Mouse (Mus musculus) gastrocnemius, postnatal 25 days (tissue): ENCODE measurements around the gene Fndc7. TPM values are rescaled to one million over a fixed set of nuclear protein-coding genes. Genes with fewer than 3 reads are reported as not detected.

Source experiments
- DNase-seq: peaks from one replicate; pipeline ENCODE4 v3.0.0; 2022
- long read RNA-seq, 2 experiments: library from polyadenylated mRNA; stranded (forward); transcript quantifications; one replicate each; pipeline ENCODE4 v2.0.0; 2021
- total RNA-seq, 2 experiments: library from RNA; stranded (reverse); gene quantifications; 1 replicate in 1 of 2; 2 replicates in 1 of 2; pipeline ENCODE4 v1.2.3; 2021

Fndc7 gene
- not detected for total RNA-seq
- long read RNA-seq, experiment 1: 0 reads
- long read RNA-seq, experiment 2: 0 reads

DNA sequence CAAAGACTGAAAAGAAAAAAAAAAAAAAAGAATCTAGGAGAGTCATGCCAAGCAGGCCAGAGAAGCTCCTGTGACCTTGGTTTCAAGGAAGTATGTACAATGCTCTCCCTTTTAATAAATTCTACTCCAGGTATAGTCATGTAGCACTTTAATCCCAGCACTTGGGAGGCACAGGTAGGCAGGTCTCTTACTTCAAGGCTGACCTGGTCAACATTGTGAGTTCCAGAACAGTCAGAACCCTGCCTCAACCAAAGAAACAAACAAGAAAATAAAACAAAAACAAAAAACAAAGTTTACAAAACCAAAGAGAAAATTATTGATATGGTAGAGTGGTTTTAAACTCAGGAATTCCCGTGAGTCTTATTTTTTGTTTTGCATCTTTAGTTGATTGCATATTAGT is at the start of gene Fndc7:
TSS of gene Fndc7 (minus strand) at position 101 of the 400 bp plus-strand sequence.
- DNase-seq: no peak

DNA sequence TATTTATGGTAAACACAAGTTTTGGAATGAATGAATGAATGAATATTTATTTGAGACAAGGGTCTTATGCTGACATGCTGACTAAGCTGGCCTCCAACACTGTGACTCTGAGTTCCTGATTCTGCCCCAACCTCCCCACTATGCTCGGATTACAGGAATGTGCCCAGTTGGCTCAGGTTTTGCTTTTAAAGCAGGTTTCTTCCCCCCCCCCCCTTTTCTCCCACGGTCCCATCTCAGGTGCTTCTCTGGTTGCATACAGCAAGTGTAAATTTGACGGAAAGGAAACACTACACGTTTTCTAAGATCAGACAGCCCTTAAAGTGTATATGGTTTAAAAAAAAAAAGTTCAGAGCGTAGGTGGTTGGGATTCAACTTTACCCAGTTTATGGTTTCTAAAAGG is 49.8 kb upstream of the Fndc7 start, which contains the start of gene Henmt1:
TSS of gene Henmt1 (plus strand) at position 301 of the 400 bp plus-strand sequence.
- DNase-seq: no peak

DNA sequence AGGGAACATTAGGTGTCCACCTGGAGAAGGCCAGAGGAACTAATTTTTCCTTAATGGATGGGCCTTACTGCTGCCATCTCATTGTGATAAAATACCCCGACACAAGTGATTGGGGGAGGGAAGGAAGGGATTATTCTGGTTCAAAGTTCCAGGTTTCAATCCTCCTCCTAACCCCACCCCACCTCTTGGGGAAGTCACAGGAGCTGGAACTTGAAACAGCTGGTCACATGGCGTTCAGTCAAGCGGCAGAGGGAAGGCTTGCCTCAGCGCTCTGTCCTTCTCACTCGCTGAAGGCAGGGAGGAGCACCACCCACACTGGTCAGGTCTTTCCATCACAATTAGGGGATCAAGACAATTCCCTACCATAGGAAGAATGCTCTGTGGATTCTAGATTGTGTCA is 48.9 kb upstream of the Fndc7 start:
- no peak for DNase-seq

DNA sequence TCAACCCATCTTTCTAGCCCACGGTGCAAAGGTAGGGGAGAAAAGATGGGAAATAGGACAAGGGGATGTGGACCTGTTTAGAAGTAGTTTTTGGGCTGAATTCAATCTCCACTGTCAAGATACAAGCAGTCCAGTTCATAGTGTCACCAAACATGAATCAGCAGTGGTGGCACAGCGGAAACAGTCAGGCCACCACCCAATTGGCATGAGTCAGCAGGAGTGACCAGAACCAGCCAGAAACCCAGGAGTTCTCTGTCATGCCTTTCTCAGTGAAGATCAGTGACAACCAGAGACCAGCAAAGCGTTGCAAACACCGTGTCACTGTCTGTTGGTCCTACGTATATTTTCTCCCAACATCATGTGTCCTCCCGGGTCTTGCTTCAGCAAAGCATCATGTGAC is 43.7 kb upstream of the Fndc7 start:
- no peak for DNase-seq

DNA sequence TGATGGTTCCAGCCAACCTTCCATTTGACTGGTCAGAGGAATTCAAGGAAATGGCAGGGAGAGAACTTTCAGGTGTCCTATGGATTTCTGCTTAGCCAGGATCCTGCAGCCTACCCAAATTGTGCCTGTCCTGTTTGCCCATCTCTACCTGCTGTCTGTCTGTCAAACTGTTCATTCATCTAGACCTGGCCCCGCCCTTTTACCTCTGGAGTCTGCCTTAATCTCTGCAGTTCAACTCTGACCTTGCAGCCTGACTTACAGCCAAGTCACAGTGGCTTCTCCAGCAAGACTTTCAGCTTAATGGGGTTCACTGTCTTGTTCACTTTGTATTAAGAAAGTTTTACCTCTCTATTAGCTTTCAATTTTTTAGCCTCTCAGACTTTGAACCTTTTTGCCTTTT is 36.5 kb upstream of the Fndc7 start:
- DNase-seq: no peak

DNA sequence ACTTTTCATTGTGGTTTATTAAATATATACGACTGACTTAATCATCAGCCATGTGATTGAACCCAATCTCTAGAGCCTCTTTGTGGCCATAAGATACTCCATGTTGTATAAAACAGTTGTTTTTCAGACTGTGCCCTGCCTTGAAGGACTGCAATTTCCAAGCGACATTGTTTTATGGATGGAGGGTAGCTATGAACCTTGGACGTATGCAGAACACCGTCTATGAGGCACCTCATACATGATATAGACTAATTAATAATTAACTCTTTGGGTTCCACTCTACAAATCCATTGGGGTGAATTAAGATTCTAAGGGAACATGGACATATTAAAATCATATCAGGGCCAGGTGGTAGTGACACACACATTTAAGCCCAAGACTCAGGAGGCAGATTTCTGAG is 35.9 kb upstream of the Fndc7 start:
- DNase-seq: no peak

DNA sequence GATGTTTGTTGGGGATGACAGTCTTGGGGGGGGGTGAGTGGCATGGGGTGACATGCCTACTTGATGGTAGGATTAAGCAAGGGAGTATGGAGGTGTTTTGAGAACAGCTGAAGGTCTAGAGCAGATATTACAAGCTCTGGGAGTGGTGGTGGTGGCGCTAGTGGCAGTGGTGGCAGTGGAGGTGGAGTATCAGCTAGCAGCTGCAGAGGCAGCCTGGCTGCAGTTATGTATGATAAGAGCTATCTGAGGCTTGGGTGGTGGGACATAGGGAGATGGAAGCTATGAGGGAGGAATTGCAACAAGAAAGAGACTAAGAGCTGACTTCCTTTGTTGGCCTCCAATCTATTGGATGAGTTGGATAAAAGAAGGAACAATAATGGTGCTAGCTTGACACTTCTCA is 32.0 kb upstream of the Fndc7 start:
- DNase-seq: no peak

DNA sequence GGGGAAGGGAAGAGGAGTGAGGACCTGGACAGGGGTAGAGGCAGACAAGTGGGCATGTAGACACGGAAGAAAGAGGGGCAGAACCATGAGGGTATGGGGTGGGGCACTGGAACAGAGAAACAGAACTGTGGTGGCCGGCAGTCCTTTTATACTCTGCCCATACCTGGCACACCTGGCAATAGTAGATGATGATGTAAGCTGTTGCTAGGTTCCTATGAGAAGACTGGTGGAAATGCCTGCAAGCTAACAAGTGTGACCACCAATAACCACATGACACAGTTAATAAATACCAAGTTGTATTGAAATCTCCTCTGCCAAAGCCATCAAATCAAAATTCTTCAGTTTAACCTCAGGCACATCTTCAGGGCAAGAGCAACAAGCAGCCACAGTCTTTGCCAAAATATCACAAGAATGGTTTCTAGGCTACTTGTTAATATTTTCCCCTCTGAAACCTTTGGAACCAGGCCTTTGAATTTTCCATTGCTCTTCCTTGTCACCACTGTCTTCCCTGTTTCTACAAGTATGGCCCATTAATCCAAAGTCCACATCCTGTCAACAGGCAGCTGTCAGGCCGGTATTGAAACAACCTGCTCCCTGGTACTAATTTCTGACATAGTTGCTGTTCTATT is 30.7 kb upstream of the Fndc7 start:
- no peak for DNase-seq

DNA sequence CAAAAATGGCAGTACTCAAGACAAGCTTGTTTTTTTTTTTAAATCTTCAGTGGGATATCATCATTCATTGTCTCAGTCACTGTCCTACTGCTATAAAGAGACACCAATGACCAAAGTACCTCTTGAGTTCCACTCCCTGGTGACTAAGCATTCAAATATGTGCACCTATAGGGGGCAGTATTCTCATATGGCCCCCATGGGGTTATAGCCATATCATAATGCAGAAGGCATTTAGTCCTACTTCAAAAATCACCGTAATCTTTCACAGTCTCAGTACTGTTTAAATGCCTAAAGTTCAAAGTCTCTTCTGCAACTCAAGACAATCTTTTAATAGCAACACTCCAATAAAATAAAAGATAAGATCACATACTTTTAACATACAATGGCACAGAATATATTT is 29.0 kb upstream of the Fndc7 start:
- no peak for DNase-seq

DNA sequence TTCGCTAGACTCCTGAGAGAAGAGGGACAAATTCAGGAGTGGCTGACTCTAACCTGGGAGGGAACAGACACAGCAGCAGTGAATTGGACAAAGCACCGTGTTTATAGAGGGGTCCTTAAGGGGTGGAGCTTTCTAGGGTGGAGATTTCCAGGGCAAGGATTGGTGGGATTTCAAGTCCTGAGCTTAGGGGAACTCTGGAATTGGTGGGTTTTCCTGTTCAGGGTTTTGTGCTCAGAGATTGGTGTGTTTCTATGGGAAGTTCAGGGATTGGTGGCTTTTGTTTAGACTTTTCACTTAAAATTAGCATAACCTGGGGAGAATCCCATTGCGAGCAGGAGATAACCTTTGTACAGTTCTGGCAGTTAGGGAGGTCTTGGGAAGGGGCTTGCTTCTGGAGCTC is 28.2 kb upstream of the Fndc7 start:
- DNase-seq: no peak

DNA sequence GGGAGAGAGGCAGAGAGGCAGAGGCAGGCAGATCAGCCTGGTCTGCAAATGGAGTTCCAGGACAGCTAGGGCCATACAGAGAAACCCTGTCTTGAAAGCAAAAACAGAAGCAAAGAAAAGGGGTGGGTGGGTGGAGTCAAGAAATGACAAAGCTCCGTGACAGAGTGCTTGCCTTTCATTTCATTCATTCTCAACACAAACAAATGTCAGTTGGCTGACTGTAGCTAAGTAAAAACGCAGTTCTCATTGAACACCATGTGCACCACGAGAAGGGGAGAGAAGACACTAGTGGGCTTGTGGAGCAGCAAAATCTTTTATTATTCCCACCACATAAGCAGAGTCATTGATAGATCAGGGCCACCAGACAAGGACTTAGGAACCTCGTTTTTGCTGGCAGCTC is 27.0 kb upstream of the Fndc7 start:
- DNase-seq: no peak

DNA sequence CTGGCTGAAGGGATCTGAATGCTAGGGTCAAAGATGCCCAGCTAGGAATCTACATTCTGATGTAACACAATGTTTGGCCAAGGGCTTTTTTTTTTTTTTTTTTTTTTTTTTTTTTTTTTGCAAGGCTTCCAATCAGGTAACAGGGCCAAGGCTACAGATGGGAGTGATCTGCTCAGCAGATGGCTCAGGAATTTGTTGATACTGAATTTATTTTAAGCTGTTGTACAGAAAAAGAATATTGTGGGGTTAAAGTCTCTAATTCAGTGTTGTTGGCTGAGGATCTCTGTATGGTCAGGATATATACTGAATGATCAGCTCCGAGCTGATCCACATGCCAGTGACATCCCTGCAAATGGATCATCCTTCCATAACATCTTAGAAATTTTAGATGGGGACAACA is 26.2 kb upstream of the Fndc7 start:
- DNase-seq: no peak

DNA sequence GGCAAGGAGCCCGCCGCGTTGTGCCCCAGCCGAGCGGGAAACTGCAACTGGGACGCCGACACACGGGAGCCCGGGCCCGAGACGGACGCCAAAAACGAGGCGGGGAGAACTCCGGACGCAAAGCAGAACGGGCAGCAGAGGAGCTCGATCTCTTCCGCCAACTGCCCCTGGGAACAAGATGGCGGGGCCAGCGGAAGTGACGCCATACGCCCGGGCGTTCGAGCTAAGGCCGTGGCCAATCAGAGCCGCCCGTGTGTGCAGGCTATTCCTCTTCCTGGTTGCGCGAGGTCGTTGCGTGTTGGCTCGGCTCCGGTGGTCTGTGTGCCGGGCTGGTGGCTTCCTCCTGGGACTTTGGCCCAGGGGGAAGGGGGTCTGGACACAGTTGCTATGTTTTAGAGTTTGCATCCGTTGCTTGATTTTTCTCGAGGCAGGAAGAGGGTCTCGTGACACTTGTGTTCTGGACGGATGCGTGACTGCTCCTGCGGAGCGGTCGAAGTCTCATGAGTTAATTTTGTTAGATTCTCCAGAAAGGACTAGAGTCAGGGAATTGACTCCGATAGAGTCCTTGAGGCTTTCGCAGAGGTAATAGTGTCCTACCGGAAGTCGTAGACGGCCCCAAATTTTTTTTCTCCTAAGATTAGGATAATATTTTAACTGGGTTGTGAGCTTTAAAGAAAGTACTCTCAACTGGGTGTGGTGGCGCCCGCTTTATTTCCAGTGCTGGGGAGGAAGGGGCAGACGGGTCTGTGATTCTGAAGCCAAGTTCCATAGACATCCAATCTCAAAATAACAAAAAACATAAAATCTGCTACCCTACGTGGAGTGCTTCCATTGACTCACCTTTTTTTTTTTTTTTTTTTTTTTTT is 22.0 kb upstream of the Fndc7 start, which contains the start of gene Prpf38b:
TSS of gene Prpf38b (minus strand) at position 180 of the 866 bp plus-strand sequence.
- peak; percentile 96 for DNase-seq

DNA sequence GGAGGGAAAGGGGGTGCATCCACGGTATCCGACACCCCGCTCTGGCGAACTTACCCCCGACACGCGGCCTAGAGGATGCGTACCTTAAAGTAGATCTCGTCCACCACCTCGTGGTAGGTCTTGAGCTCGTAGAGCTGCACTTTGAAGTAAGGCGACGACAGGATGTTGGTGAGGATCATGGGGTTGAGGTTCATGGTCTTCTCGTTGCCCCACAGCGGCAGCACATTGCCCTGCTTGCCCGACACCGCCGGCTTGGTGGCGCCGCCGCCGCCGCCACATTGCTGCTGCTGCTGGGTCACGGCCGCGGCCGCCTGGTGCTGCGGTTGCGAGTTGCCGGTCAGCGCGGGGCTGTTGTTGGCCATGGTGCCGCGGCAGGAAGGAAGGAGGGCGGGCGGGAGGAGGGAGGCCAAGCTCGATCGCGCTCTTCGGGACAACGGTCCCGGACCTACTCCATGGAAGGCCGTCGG is 21.3 kb upstream of the Fndc7 start:
- DNase-seq: peak; percentile 67

DNA sequence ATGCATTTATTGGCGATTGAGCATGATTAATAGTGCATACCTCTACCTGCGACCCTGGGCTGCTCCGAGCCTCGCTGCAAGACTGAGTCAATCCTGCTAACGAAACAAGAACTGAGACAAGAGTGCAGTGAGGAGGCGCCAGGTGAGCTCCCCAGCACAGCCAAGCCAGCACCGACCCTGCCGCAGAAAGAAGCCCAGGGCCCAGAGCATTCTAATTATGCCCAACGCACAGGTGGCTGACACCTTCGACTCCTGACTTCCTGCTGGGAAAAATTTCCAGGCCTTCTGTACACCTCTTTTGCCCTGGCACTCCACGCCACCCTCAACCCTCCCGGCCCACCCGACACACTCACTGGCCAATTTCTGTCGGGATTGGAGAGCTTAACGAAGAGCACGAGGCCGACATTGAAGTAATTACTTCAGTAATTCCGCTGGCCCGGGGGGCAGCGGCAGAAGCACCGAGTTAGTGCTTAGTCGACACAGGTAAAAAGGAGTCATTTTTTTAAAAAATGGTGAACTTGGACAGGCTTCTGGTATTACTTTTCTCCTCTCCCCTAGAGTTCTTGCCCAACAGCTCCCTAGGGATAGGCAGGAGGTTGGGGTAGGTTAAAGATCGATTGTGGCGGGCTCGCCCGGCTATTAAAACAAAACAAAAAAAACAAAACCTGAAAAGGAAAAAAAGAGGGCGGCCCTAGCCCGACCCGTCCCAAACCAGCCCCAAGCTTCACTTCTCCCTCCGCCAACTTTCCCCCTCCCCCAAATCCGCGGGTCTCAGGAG is 20.7 kb upstream of the Fndc7 start:
- no peak for DNase-seq

DNA sequence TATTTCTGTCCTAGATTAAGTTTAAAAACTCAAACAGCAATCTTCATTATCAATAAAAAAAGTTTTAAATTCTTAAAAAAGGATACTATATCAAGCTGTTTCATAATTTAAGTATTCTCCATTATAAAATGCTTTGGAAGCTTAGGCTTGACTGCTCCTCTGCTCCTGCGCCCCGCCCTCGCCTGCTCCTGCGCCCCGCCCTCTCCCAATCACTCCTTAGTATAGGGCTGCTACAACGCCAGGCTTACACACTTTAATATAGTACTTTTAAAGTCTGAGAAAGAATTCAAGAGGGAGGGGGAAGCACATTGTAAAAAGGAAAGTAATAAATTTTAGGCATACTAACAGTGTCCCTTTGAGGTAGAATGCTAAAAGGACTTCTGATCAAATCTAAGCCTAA is 13.1 kb upstream of the Fndc7 start:
- no peak for DNase-seq

DNA sequence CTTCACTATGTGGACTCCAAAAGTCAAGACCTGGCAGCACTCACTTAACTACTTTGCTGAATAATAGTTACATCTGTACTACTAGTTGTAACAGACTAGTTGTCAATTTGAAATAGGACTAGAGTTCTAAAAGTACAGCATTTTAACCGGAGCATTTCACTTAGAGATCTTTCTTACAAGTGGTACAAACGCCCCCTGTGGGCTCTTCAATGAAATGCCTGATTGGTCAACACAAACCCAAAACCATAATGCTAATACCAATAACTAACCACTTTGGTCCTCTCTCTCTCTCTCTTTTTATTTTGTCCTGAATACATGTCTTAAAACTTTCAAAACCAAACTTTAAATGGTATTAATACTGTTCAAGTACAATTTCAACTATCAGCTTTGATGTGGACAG is 12.2 kb upstream of the Fndc7 start:
- DNase-seq: no peak

DNA sequence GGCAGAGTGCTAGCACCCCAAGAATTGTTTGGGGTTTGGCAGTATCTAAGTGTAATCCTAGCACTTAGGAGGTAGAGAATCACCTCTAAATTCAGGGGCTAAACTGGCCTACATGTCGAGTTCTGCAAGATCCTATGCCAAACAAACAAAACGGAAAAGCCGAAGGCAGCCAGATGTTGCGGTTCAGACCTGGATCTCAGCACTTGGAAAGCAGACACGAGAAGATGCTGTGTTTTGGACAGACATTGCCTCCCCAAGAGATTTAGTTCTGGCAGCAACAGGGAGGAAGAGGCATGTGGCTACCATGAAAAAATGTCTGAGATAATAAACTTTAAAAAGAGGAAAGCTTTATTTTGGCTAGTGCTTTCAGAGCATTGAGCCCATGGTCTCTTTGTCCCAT is 10.9 kb upstream of the Fndc7 start:
- peak; percentile 38 for DNase-seq

DNA sequence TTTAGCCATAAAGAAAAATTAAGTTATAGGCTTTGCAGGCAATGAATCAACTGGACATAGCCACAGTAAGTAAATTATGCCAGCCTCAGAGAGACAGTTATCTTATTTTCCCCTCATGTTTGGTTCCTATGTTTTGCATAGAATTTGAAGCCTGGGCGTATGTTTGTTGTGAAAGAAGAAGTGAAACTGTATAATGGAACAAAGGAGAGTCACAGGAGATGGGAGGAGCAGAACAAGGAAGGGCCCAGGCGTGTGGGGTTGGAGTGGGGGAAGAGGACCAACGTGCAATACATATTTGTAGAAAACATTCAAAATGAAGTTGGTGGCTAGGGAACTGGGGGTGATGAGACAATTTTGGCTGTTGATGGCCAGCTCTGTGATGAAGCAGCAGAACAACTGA is 10.3 kb upstream of the Fndc7 start:
- DNase-seq: no peak

DNA sequence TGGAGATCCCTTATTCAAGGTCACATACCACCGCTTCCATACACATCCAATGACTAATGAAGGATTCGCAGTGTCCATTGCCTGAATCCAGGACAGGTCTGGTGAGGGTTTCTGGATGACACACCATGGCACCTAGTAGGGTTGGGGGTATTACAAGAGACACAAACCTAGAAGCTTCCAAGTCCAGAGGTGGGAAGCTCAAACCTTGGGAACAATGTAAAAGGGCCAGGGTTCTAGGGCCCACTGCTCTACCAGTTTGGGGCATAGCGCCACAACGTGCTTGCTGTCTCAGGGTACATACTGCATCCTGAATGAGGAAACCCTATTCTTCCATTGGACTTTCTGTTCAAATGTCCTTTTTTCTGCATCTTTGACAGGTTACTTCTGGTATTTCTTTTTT is 8.8 kb upstream of the Fndc7 start:
- no peak for DNase-seq

DNA sequence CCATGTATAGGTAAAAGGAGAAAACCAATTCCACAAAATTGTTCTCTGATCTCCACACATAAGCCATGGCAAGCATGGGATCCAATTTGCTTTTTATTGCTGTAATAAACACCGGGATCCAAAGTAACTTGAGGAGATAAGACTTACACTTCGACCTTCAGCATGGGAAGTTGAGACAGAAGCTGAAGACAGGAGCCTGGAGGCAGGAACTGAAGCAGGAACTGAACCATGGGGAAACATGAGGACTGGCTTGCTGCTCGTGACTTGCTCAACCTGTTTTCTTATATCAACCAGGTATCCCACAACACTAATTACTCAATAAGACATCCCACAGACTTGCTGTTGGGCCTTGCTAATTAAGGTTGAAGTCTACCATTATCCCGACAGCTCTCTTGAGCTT is 3.1 kb upstream of the Fndc7 start:
- no peak for DNase-seq

DNA sequence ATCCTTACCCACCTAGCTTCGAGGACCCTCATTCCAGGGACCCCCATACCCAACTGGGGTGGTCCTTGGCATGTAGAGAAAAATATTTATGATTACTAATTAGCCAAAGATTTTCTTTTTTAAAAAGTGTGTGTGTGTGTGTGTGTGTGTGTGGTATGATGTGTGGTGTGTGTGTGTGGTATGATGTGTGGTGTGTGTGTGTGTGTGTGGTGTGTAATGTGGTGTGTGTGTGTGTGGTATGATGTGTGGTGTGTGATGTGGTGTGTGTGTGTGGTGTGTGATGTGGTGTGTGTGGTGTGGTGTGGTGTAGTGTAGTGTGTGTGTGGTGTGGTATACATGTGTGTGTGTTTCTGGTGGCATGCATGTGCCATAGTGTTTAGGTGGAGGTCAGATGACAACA is 2.3 kb upstream of the Fndc7 start:
- no peak for DNase-seq

DNA sequence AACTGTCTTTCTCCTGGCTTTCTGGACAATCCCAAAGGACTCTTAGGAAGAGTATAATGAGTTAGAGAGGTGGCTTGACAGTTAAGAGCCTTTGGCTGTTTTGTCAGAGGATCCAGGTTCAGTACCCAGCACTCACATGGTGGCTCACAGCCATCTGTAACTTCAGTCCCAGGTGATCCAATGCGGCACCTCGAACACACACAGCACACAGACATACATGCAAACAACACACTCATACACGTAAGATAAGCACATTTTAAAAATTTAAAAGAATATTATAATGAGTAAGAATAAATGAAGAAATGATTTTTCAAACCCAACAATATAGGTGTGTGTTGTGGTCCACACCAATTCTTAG is 2.2 kb downstream of the Fndc7 start:
- DNase-seq: no peak
